Mouse (Mus musculus) embryo, embryonic 10.5 days (tissue): ENCODE results near the gene Grm4.

Experiments used
- DNase-seq: peaks from one replicate; pipeline ENCODE4 v3.0.0-alpha.2; 2015; ENCODE audit warnings: low spot score

Gene Grm4

GRCm38 (mm10) chr17:27442538-27443113 is 78.6 kb downstream of the Grm4 start:
- no peak for DNase-seq

DNA sequence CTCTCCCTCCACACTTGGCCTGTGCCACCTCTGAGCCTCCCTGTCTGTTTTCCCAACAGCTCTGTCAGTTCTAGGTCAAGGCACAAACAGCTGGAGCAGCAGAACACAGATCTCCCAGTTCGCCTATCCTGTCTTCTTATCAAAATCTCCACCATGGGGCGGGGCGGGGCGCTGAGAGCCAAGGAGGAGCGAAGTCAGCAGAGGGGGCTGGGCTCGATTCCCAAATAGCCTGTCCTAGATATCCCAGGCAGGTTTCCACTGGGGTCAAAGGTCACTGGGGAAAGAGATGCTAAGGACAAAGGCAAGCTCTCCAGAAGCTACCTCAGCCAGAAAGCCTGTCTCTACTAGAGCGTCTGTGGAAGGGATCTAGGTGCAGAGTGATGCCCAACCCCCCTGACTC is 79.4 kb downstream of the Grm4 start:
- no peak for DNase-seq

- DNase-seq: no peak
Observed at GRCm38 (mm10) chr17:27435799-27436198, 85.4 kb downstream of the Grm4 start.

- no peak for DNase-seq
Observed at GRCm38 (mm10) chr17:27435225-27435624, 86.0 kb downstream of the Grm4 start.

- DNase-seq: no peak
Observed at GRCm38 (mm10) chr17:27434066-27434465, 87.1 kb downstream of the Grm4 start.

DNA sequence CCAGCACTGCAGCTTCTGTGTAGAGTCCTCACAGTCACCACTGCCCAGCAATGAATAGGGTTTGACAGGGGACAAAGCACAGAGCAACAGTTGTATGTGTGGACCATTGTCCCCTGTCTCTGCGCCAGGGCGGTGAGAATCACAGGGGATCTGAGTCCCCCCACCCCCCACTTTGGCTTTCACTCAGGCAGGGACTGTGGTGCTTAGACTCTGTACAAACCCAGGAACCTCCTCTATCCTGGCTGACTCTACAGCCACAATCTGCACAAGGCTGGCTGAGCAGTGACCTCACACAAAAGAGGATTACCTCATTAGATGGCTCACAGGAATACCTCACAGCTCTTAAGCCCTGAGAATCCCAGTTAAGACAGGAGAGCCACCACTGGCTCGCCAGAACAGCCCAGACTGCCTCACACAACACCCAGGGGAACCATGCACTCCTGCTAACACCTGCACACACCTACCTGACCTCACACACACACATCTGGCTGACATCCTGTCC is 88.0 kb downstream of the Grm4 start:
- no peak for DNase-seq

DNA sequence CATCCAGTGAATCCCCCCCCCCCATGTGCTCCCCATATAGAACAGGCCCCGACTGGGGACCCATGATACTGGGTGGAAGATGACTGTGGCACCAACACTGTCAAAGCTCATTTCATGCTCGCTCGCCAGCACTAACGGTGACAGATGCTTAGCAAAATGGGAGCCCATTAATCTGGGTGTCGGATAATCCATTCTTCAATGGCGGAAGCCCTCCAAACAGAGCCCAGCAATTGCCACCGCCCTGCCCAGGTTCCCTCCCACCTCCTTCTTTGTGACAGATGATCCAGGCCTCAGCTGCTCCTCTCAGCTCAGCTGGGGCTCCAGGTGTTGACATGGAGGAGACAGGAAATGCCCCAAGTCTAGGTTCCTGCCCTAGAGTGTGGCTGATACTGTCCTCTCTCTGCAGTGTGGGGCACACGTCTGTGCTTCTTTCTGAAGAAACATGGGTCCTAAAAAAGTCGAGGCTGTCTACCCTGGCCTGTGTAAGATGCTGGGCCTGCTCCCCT is 89.0 kb downstream of the Grm4 start:
- DNase-seq: peak; percentile 38

DNA sequence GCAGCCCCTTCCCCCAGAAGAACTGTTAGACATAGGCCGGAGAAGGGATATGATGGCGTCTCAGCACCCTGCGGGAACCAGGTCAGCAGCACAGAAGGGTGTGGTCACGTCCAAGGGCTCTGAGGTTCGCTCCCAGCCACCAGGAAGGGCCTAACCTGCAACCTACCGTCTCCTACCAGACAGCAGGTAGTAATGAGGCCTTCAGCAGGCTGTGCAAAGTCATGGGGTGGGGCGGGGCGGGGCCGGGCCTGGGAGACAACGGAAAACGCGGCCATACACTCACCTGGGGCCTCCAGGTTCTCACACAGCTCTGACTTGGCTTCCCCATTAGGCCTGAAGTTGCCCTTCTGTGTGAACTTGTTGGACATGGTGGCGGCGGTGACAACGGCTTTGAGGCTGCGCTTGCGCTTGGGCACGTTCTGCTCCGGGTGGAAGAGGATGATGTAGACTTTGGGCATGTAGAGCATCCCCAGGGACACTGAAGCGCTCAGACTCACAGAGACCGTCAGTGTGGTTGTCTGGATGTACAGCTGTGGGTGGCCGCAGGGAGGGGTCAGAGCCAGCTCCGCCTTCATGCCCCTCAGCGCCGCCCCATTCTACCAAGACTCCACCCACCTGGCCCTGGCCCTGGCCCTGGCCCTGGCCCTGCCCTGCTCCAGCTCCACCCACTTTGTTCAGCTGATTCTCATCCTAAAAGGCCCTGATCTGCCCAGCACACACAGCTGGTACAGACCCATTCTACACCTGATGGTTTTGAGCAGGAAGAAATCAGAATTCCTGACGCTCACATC is 90.0 kb downstream of the Grm4 start:
- no peak for DNase-seq

DNA sequence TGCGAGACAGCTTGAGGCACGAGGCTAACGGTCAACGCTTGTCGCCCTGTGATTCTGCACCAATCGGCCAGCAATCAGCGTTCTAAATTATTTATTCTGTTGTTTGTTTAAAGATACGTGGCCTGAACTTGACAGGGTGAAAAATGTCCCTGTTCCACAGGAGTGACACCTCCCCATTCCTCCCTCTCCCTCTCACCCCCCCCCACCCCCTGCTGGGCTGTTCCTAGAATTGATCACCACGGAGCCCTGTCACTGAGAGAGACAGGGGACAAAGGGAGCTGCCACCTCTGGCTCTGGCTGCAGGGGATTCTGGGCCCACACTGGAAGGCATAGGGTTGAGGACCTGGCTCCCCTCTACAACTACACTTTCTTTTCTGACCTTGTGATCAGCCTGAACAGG is 91.4 kb downstream of the Grm4 start:
- no peak for DNase-seq

DNA sequence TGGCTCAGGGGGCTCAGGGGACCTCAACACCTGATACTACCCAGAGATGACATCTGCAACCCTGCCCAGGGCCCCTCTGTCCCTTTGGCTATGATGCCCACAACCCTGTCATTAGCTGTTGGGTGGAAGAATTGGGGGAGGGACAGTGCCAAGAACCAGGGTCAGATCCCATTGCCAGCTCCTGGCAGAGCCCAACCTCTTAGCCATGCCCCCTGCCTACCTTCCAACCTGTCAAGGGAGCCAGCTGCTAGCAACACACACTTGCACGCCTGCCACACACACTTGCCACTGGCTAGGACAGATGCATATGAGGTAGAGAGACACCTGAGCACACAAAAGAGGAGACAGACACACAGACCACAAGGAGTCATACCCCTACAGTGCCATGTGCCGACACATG is 96.2 kb downstream of the Grm4 start:
- DNase-seq: no peak

DNA sequence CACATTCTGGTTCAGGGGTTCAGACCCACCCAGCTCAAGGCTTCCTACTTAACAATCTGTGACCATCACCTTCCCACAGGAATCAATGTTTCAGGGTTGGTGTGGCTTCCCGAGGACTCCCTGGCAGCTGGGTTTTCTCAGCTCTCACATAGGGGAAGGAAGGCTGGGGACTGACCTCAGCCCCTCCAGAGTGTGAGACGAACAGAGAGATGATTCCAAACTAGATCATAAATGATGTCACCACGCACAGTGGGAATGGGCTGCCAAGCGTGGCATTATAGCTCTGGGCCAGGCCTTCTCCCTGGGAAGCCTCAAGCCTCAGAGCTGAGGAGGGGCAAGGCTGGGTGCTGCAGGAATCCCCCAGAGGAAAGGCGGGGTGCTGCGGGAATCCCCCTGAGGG is 96.8 kb downstream of the Grm4 start:
- DNase-seq: no peak

DNA sequence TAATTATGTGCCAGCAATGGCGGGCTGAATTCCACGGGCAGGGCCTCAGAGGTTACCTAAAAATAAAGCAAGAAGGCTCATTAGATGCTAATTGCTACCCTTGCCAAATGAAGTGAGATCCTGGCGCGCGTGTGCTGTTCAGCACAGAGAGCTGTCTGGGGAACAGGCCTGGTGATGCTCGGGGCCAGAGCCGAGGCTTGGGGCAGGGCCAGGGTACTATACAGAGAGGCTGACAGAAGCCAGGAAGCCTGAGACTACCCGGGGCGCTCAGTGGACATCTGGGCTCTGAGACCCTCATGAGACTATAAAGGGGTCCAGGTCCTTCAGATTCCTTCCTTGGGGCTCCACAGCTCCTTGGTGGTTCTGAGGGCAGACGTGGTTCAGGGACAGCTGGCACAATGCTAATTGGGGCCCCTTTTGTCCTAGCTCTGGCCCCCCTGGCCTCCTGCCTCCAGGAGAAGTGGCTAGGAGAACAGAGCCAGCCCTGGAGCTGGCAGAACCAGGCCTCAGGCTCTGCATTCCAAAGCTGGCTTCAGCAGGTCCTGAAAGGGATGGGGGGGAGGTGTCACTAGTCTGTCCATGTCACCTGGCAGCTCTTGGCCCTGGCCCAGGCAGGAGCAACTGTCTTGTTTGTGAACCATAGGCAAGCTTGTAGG is 98.3 kb downstream of the Grm4 start:
- peak; percentile 50 for DNase-seq

GRCm38 (mm10) chr17:27422371-27422725 is 98.9 kb downstream of the Grm4 start:
- peak; percentile 35 for DNase-seq

- DNase-seq: peak; percentile 32
Observed at GRCm38 (mm10) chr17:27421837-27422236, 99.4 kb downstream of the Grm4 start.

- no peak for DNase-seq
Observed at GRCm38 (mm10) chr17:27409006-27409405, 112.2 kb downstream of the Grm4 start.

DNA sequence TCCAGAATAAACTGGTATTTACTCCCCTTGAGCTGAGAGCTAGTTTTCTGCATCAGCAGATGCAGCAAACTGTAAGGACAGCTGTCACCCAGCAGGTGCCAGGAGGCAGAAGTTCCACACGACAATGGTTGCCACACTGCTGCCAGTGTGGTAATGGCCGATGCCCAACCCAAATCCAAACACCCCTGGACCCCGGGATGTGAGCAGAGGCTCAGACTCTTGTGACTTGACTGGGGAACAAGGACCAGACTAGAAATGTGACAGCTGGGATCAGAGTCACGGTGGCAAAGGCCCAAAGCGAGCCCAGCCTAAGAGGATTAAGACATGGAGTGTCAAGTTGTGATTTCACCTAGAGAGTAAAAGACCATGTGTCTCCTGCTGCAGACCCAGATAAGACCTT is 112.7 kb downstream of the Grm4 start:
- DNase-seq: no peak

GRCm38 (mm10) chr17:27406956-27407355 is 114.2 kb downstream of the Grm4 start:
- DNase-seq: no peak

- DNase-seq: no peak
Observed at GRCm38 (mm10) chr17:27405376-27406024, 115.7 kb downstream of the Grm4 start.

- peak; percentile 54 for DNase-seq
Observed at GRCm38 (mm10) chr17:27401200-27401599, 120.0 kb downstream of the Grm4 start.

GRCm38 (mm10) chr17:27393931-27394330 is 127.3 kb downstream of the Grm4 start:
- DNase-seq: no peak

GRCm38 (mm10) chr17:27393432-27393831 is 127.8 kb downstream of the Grm4 start:
- no peak for DNase-seq

DNA sequence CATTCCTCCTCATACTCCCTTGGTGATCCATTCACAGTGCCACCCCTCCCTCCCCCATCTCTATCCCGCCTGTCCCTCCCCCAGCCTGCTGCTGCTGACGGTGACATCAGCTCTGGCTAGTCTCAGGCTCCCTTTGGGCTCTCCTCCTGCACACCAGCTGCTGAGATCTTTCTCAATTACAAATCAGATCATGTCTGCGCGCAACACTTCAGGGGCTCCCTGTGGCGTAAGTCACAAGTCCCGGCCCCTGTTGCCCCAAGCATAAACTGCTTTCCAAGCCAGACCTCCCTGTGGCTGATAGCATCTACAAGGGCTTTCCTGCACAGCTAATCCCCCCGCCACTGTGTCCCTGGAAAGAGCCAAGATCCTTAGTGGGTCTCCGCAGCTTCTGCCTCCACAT is 128.3 kb downstream of the Grm4 start:
- DNase-seq: peak; percentile 14

DNA sequence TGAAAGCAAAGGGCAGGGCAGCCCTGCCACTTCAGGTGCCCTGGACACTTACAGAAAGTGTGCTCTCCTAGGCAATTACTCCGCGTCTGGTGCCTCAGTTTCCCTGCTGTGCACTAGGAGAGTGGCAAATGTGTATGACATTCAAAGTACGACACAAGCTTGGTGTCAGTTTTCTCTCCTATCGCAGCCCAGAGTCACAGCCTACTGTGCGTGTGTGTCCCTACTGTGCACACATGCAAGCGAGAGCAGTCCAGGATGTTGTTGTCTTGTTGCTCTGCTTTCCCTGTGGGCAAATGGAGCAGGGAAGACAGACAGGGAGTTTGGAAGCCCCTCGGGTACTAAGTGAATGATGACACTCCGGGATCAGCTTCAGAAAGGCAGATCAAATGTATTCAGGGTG is 131.2 kb downstream of the Grm4 start:
- DNase-seq: no peak
